Mouse (Mus musculus) central nervous system, embryonic 11.5 days (tissue): ENCODE results near the gene Mef2d. TPM values are rescaled to one million over a fixed set of nuclear protein-coding genes. Genes with fewer than 3 reads are reported as not detected.

ENCODE experiments used
- polyA plus RNA-seq: library from polyadenylated mRNA; depleted of rRNA; stranded (reverse); fragments of >200 nt; gene quantifications from 2 replicates; pipeline ENCODE4 v1.2.3, GENCODE M21; 2012; rRNA removed

Gene Mef2d
- 22.3 and 32.4 TPM in 2 replicates for polyA plus RNA-seq

DNA sequence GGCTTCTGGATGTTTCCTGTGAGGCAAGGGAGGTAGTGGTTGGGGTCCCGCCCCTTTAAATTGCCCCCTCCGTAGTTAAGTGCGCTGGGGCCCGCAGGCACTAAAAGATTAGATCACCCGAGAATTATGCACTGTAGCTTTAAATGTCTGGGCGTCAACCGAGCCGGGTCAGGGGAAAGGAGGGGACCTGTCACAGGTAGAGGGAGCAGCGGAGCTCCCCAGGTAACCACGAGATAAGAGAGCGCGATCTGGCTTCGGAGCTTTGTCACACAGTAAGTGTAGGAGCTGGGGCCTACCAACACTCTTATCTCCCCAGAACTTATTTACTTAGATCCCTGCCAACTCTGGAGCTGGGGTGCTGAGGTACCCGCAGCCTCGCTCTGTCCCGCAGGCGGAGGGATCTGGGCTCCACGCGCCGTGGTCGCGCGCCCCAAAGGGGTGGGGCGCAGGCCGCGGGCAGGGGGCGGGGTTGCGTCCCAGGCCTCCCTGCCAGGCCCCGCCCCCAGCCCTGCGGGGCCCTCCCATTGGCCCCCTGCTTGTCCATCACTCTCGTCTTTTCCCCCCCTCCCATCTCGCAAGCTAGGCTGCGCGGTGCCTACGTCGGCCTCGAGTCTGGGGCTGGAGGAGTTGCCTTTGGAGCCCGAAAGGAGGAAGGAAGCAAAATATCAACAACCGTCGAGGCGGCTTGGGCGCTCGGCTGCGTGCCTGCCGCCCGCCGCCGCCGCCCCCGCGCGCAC is at the start of gene Mef2d:
Mef2d (plus strand) TSS at position 586 of the 737 bp plus-strand sequence.

Other genes with a start within 250 kb of the Mef2d start
- 241 and 830 TPM in 2 replicates for gene Hdgf, start 236.1 kb upstream of the Mef2d start, polyA plus RNA-seq
- 127 and 138 TPM in 2 replicates for gene Mrpl24, start 222.9 kb upstream of the Mef2d start, polyA plus RNA-seq
- gene Isg20l2, start 212.1 kb upstream of the Mef2d start, polyA plus RNA-seq = 36.5 and 49.1 TPM in 2 replicates
- 39.7 and 44.0 TPM in 2 replicates for gene Rrnad1, start 211.7 kb upstream of the Mef2d start, polyA plus RNA-seq
- gene Crabp2, start 193.7 kb upstream of the Mef2d start, polyA plus RNA-seq = 308 and 462 TPM in 2 replicates
- gene Nes, start 171.3 kb upstream of the Mef2d start, polyA plus RNA-seq = 85.7 and 264 TPM in 2 replicates
- gene Bcan, start 142.1 kb upstream of the Mef2d start, polyA plus RNA-seq = 0.38 and 0.47 TPM in 2 replicates
- gene Hapln2, start 114.8 kb upstream of the Mef2d start, polyA plus RNA-seq = 0.24 and 0.36 TPM in 2 replicates
- 22.8 and 45.2 TPM in 2 replicates for gene Gpatch4, start 99.3 kb upstream of the Mef2d start, polyA plus RNA-seq
- gene Naxe, start 83.9 kb upstream of the Mef2d start, polyA plus RNA-seq = 59.9 and 77.1 TPM in 2 replicates
- not detected in 2 replicates for gene Ttc24, start 64.1 kb upstream of the Mef2d start, polyA plus RNA-seq
- 23.1 and 28.6 TPM in 2 replicates for gene Iqgap3, start 60.4 kb upstream of the Mef2d start, polyA plus RNA-seq
- 0.49 and 0.53 TPM in 2 replicates for gene Rhbg, start 112.3 kb downstream of the Mef2d start, polyA plus RNA-seq
- gene Gm38392, start 144.8 kb downstream of the Mef2d start, polyA plus RNA-seq = 0.15 and 0.20 TPM in 2 replicates
- 3.8 and 6.7 TPM in 2 replicates for gene Tsacc, start 154.6 kb downstream of the Mef2d start, polyA plus RNA-seq
- 479 and 533 TPM in 2 replicates for gene Cct3, start 154.7 kb downstream of the Mef2d start, polyA plus RNA-seq
- 55.2 and 76.1 TPM in 2 replicates for gene Glmp, start 182.7 kb downstream of the Mef2d start, polyA plus RNA-seq
- gene Tmem79, start 193.8 kb downstream of the Mef2d start, polyA plus RNA-seq = 2.0 TPM in 2 replicates
- 111 and 112 TPM in 2 replicates for gene Smg5, start 193.9 kb downstream of the Mef2d start, polyA plus RNA-seq
- 1.4 and 1.9 TPM in 2 replicates for gene Paqr6, start 222.2 kb downstream of the Mef2d start, polyA plus RNA-seq
- gene Bglap3, start 230.4 kb downstream of the Mef2d start, polyA plus RNA-seq = 0.06 and 0.25 TPM in 2 replicates
- gene Bglap2, start 236.3 kb downstream of the Mef2d start, polyA plus RNA-seq = not detected in 2 replicates
- 0.20 and 1.0 TPM in 2 replicates for gene Bglap, start 242.1 kb downstream of the Mef2d start, polyA plus RNA-seq